Mouse (Mus musculus): ENCODE data around the gene Cyp2f2.

DNA sequence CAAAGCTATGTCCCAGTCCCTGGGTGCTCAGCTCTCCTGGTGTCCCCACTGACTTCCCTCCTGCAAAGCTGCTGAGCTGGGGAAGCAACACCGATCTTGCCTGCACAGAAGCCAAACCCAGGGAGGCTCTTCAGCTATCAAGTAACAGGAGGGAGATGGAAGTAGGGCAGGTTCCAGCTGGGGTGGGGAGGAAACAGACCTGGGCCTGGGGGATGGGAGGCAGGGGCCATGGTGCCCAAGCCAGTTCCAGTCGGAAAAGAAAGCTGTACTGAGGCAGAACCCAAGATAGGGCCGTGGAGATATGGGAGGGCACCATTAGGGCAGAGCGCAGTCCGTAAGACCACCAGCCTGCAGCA, 43.7 kb downstream of the Cyp2f2 start:
- TF ChIP-seq POLR2A (IDR thresholded peaks at IDR 0.05; ENCODE audit: borderline replicate concordance, insufficient read depth, low read length) (no peak), CTCF (IDR thresholded peaks at IDR 0.05; ENCODE audit: borderline replicate concordance, insufficient read depth, low read depth, low read length) (no peak)
